Mouse (Mus musculus): ENCODE measurements around the gene Dnmt3a. TPM values are rescaled to one million over a fixed set of nuclear protein-coding genes. Genes with fewer than 3 reads are reported as not detected.

The Dnmt3a gene
- polyA plus RNA-seq, 1 experiment from 2014 or later, result 48.7 TPM

Other genes with a start within 250 kb of the Dnmt3a start
- gene Dtnb, start 233.6 kb upstream of the Dnmt3a start, polyA plus RNA-seq (2014; fragmentation: Nextera tagmentation; extraction: Ambion mirVana), result 18.0 and 19.6 TPM in 2 replicates
- gene Pomc, start 148.9 kb downstream of the Dnmt3a start, polyA plus RNA-seq (2014; fragmentation: Nextera tagmentation; extraction: Ambion mirVana), result 1.5 and 2.5 TPM in 2 replicates
- 4.4 and 5.6 TPM in 2 replicates for gene Efr3b, start 232.9 kb downstream of the Dnmt3a start, polyA plus RNA-seq (2014; fragmentation: Nextera tagmentation; extraction: Ambion mirVana)

Measured in heart, embryonic 14.5 days (tissue).